Mouse (Mus musculus) limb, embryonic 12.5 days (tissue): Measurements from ENCODE around the gene Gm20388. TPM values are rescaled to one million over a fixed set of nuclear protein-coding genes. Genes with fewer than 3 reads are reported as not detected.

Experiments
- ATAC-seq: fragments of 200-750 bp; cut with Nextera tagmentation; 2 replicates; pipeline ENCODE4 v1.8.0; 2017; ENCODE audit warnings: low read depth, moderate TSS enrichment; ENCODE audit not compliant: insufficient number of reproducible peaks, insufficient read depth, low FRiP score, low TSS enrichment
- H3K27ac ChIP-seq: fragments of 300-500 bp; sonication (generic); 2 replicates; pipeline ENCODE4 v1.5.1; 2016; ENCODE audit warnings: mild to moderate bottlenecking, moderate library complexity
- H3K27me3 ChIP-seq: fragments of 300-500 bp; sonication (generic); 2 replicates; pipeline ENCODE4 v1.6.1; 2016; ENCODE audit warnings: mild to moderate bottlenecking, moderate library complexity
- H3K36me3 ChIP-seq: fragments of 300-500 bp; sonication (generic); 2 replicates; pipeline ENCODE4 v1.6.1; 2016; ENCODE audit warnings: mild to moderate bottlenecking, moderate library complexity
- H3K4me1 ChIP-seq: fragments of 300-500 bp; sonication (generic); replicated peaks from 2 replicates; pipeline ENCODE4 v1.6.1; 2016
- H3K4me2 ChIP-seq: fragments of 300-500 bp; sonication (generic); 2 replicates; pipeline ENCODE4 v1.6.1; 2016; ENCODE audit warnings: mild to moderate bottlenecking, moderate library complexity
- H3K4me3 ChIP-seq: fragments of 300-500 bp; sonication (generic); replicated peaks from 2 replicates; pipeline ENCODE4 v1.5.1; 2016; ENCODE audit warnings: mild to moderate bottlenecking
- H3K9ac ChIP-seq: fragments of 300-500 bp; sonication (generic); replicated peaks from 2 replicates; pipeline ENCODE4 v1.6.1; 2016; ENCODE audit warnings: mild to moderate bottlenecking, moderate library complexity
- H3K9me3 ChIP-seq: fragments of 300-500 bp; sonication (generic); 2 replicates; pipeline ENCODE4 v1.6.1; 2016; ENCODE audit warnings: mild to moderate bottlenecking, moderate library complexity
- WGBS: fragments of 180-500 bp; shearing (Covaris S2); methylation state at CpG from one replicate; pipeline ENCODE4 v1.1.7; 2016; 5-methylcytosine and 5-hydroxymethylcytosine counted together
- polyA plus RNA-seq: library from polyadenylated mRNA; unstranded; fragments of >200 nt; fragmentation: Nextera tagmentation; extraction: Ambion mirVana; gene quantifications from 2 replicates; pipeline ENCODE4 v1.2.1, GENCODE M21; 2016

Gm20388 gene
- polyA plus RNA-seq, 1 experiment from 2014 or later = not detected

- 23% methylated on average over 11 of the region's 11 CpGs for WGBS
- Histone ChIP-seq H3K9ac (no peak overlapping the region), H3K4me1 (peaks cover 55% of the 10 kb centered on the region), H3K9me3 (no peaks in the 10 kb centered on the region), H3K27me3 (no peaks in the 10 kb centered on the region), H3K36me3 (no peaks in the 10 kb centered on the region), H3K4me3 (no peak overlapping the region), H3K4me2 (peak overlapping the region; percentile 30), H3K27ac (peak overlapping the region; percentile 66)
- ATAC-seq = peak; percentile 27; the same call in 1 of the 2 replicates
Observed at GRCm38 (mm10) chr8:120368814-120369649, 458.4 kb downstream of the Gm20388 start.

- Histone ChIP-seq H3K4me3 (no peak overlapping the region), H3K27me3 (no peaks in the 10 kb centered on the region), H3K4me2 (no peak overlapping the region), H3K4me1 (peaks cover 56% of the 10 kb centered on the region), H3K9me3 (no peaks in the 10 kb centered on the region), H3K36me3 (no peaks in the 10 kb centered on the region), H3K27ac (no peak overlapping the region; the same call in 1 of the 2 replicates), H3K9ac (0 out of 2 replicates have a peak overlapping the region, but pooled peaks have one; percentile 19)
- no peak for ATAC-seq
- WGBS = 54% methylated on average over 7 of the region's 7 CpGs
Observed at GRCm38 (mm10) chr8:120369956-120370355, 459.3 kb downstream of the Gm20388 start.

- 0 out of 2 replicates have a peak overlapping the region, but pooled peaks have one; percentile 19 for H3K9ac ChIP-seq
- H3K4me2 ChIP-seq = no peak overlapping the region
Observed at GRCm38 (mm10) chr8:120370461-120370860, 459.8 kb downstream of the Gm20388 start.

GRCm38 (mm10) chr8:120371146-120371545 is 460.5 kb downstream of the Gm20388 start:
- no peaks in the 10 kb centered on the region for H3K36me3 ChIP-seq
- H3K9me3 ChIP-seq = no peaks in the 10 kb centered on the region
- no peak overlapping the region for H3K4me3 ChIP-seq
- no peak overlapping the region for H3K27ac ChIP-seq
- peaks cover 54% of the 10 kb centered on the region for H3K4me1 ChIP-seq
- ATAC-seq = no peak
- H3K27me3 ChIP-seq = 0 out of 2 replicates have a peak, but pooled peaks cover 6% of the 10 kb centered on the region
- WGBS = 70% methylated on average over 5 of the region's 5 CpGs
- no peak overlapping the region for H3K4me2 ChIP-seq
- H3K9ac ChIP-seq = no peak overlapping the region

More at GRCm38 (mm10) chr8:120370461-120370860, 459.8 kb downstream of the Gm20388 start:
- peaks cover 57% of the 10 kb centered on the region for H3K4me1 ChIP-seq
- WGBS = 69% methylated on average over 4 of the region's 4 CpGs
- H3K36me3 ChIP-seq = no peaks in the 10 kb centered on the region
- 0 out of 2 replicates have a peak, but pooled peaks cover 4% of the 10 kb centered on the region for H3K27me3 ChIP-seq
- no peak overlapping the region for H3K4me3 ChIP-seq
- ATAC-seq = no peak
- no peak overlapping the region; the same call in 1 of the 2 replicates for H3K27ac ChIP-seq
- H3K9me3 ChIP-seq = no peaks in the 10 kb centered on the region

GRCm38 (mm10) chr8:120371725-120372457 is 461.2 kb downstream of the Gm20388 start:
- no peak overlapping the region for H3K4me3 ChIP-seq
- peaks cover 62% of the 10 kb centered on the region for H3K4me1 ChIP-seq
- no peaks in the 10 kb centered on the region for H3K9me3 ChIP-seq
- 0 out of 2 replicates have a peak, but pooled peaks have one; percentile 16 for ATAC-seq
- H3K4me2 ChIP-seq = no peak overlapping the region
- WGBS = 72% methylated on average over 8 of the region's 8 CpGs
- peaks cover 6% of the 10 kb centered on the region; the same call in 1 of the 2 replicates for H3K27me3 ChIP-seq
- no peak overlapping the region; the same call in 1 of the 2 replicates for H3K27ac ChIP-seq
- H3K9ac ChIP-seq = no peak overlapping the region
- H3K36me3 ChIP-seq = no peaks in the 10 kb centered on the region

GRCm38 (mm10) chr8:120372684-120373083 is 462.0 kb downstream of the Gm20388 start:
- no peak overlapping the region for H3K9ac ChIP-seq
- H3K27ac ChIP-seq = no peak overlapping the region; the same call in 1 of the 2 replicates
- WGBS = 91% methylated on average over 6 of the region's 6 CpGs
- H3K4me3 ChIP-seq = no peak overlapping the region
- H3K27me3 ChIP-seq = peaks cover 12% of the 10 kb centered on the region; the same call in 1 of the 2 replicates
- H3K4me1 ChIP-seq = peaks cover 64% of the 10 kb centered on the region
- H3K36me3 ChIP-seq = no peaks in the 10 kb centered on the region
- no peak overlapping the region for H3K4me2 ChIP-seq
- H3K9me3 ChIP-seq = no peaks in the 10 kb centered on the region
- no peak for ATAC-seq

GRCm38 (mm10) chr8:120373621-120374020 is 463.0 kb downstream of the Gm20388 start:
- no peak for ATAC-seq
- Histone ChIP-seq H3K4me3 (no peak overlapping the region), H3K9me3 (no peaks in the 10 kb centered on the region), H3K27me3 (peaks cover 12% of the 10 kb centered on the region; the same call in 1 of the 2 replicates), H3K4me1 (peaks cover 69% of the 10 kb centered on the region), H3K27ac (peak overlapping the region; percentile 47), H3K36me3 (no peaks in the 10 kb centered on the region), H3K9ac (no peak overlapping the region), H3K4me2 (no peak overlapping the region)
- WGBS = 62% methylated on average over 3 of the region's 3 CpGs

GRCm38 (mm10) chr8:120374070-120374469 is 463.4 kb downstream of the Gm20388 start:
- Histone ChIP-seq H3K4me2 (no peak overlapping the region), H3K9ac (no peak overlapping the region), H3K4me1 (peaks cover 69% of the 10 kb centered on the region), H3K27ac (peak overlapping the region; percentile 47), H3K27me3 (peaks cover 13% of the 10 kb centered on the region; the same call in 1 of the 2 replicates), H3K9me3 (no peaks in the 10 kb centered on the region), H3K36me3 (no peaks in the 10 kb centered on the region), H3K4me3 (no peak overlapping the region)
- ATAC-seq = no peak
- WGBS = 24% methylated on average over 1 of the region's 1 CpGs

GRCm38 (mm10) chr8:120374514-120374913 is 463.9 kb downstream of the Gm20388 start:
- peak overlapping the region; percentile 47; the same call in 1 of the 2 replicates for H3K27ac ChIP-seq
- peaks cover 16% of the 10 kb centered on the region for H3K27me3 ChIP-seq
- H3K4me3 ChIP-seq = no peak overlapping the region
- WGBS = 15% methylated on average over 9 of the region's 9 CpGs
- no peaks in the 10 kb centered on the region for H3K9me3 ChIP-seq
- H3K9ac ChIP-seq = no peak overlapping the region
- no peak for ATAC-seq
- H3K4me2 ChIP-seq = no peak overlapping the region
- H3K4me1 ChIP-seq = peaks cover 69% of the 10 kb centered on the region
- H3K36me3 ChIP-seq = no peaks in the 10 kb centered on the region

- no peak for ATAC-seq
- Histone ChIP-seq H3K9me3 (no peaks in the 10 kb centered on the region), H3K36me3 (no peaks in the 10 kb centered on the region), H3K9ac (no peak overlapping the region), H3K4me2 (no peak overlapping the region), H3K27me3 (peaks cover 16% of the 10 kb centered on the region), H3K4me1 (peaks cover 65% of the 10 kb centered on the region), H3K4me3 (no peak overlapping the region), H3K27ac (no peak overlapping the region)
- WGBS = 47% methylated on average over 5 of the region's 5 CpGs
Observed at GRCm38 (mm10) chr8:120375170-120375569, 464.5 kb downstream of the Gm20388 start.

- peaks cover 16% of the 10 kb centered on the region for H3K27me3 ChIP-seq
- H3K36me3 ChIP-seq = no peaks in the 10 kb centered on the region
- no peak for ATAC-seq
- peaks cover 75% of the 10 kb centered on the region for H3K4me1 ChIP-seq
- no peak overlapping the region for H3K4me3 ChIP-seq
- H3K9me3 ChIP-seq = no peaks in the 10 kb centered on the region
- 37% methylated on average over 4 of the region's 4 CpGs for WGBS
- H3K27ac ChIP-seq = no peak overlapping the region
- no peak overlapping the region for H3K9ac ChIP-seq
- no peak overlapping the region for H3K4me2 ChIP-seq
Observed at GRCm38 (mm10) chr8:120376215-120376614, 465.6 kb downstream of the Gm20388 start.
